Mouse (Mus musculus): ENCODE data around the gene Mettl1. TPM values are rescaled to one million over a fixed set of nuclear protein-coding genes. Genes with fewer than 3 reads are reported as not detected.
"Not testable (repeated sequence)": the region's sequence is repeated elsewhere in the genome, so short reads cannot be mapped to it uniquely, and the experiment has no call there.

The Mettl1 gene
- polyA plus RNA-seq, 2 experiments from 2014 or later, result 29.9 to 30.2 TPM

- peak; percentile 14 for ATAC-seq
Observed at GRCm38 (mm10) chr10:127069281-127070189, 28.3 kb downstream of the Mettl1 start.

- peak; percentile 77 for ATAC-seq
Observed at GRCm38 (mm10) chr10:127070190-127071121, 29.2 kb downstream of the Mettl1 start, which contains the start of gene Tspan31. TSS of gene Tspan31 (minus strand) at chr10:127070264.

GRCm38 (mm10) chr10:127071203-127071602, 30.0 kb downstream of the Mettl1 start:
- ATAC-seq, result no peak

GRCm38 (mm10) chr10:127072270-127072669, 31.1 kb downstream of the Mettl1 start:
- ATAC-seq, result not testable (repeated sequence)

GRCm38 (mm10) chr10:127072969-127073368, 31.8 kb downstream of the Mettl1 start:
- ATAC-seq, result not testable (repeated sequence)

- ATAC-seq, result no peak
Observed at GRCm38 (mm10) chr10:127073981-127074380, 32.8 kb downstream of the Mettl1 start.

DNA sequence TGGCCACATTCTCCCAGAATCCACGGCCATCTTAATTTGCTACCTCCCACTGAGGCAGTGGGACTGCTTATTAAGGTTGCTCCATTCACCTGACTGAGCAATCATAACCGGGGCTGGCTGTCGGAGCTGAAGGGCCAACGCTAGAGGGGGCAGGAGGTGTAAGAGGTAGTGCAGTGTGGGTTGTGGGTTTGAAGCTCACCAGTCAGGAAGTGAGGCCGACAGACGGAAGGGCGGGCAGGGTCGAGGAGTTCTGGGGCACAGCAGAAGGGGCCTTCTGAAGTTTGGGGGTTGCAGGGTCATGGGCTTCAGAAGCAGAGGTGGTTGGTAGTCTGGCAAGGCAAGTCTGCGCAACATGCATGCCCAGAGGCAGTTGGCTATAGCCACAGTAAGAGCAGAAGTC, 33.9 kb downstream of the Mettl1 start, which contains the start of gene Agap2:
TSS of gene Agap2 (plus strand) at position 205 of the 400 bp plus-strand sequence.
- ATAC-seq, result peak; percentile 85

DNA sequence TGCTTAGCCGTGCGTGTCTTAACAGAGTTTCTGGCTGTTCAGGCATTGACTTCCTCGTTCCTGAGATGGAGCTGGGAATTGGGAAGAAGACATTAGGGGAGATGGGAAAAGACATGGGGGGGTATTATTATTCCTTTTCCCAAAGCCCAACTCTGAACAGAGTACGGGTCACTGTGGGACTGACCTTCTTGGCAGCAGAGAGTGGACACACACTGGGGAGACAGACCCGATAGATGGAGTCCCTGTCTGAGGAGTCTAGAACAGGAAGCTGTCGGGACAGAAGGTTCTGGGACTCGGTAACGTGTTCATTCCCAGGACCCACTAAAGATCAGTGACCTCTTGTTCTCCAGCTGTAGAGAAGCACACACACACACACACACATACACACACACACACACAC, 34.4 kb downstream of the Mettl1 start:
- ATAC-seq, result peak; percentile 5

DNA sequence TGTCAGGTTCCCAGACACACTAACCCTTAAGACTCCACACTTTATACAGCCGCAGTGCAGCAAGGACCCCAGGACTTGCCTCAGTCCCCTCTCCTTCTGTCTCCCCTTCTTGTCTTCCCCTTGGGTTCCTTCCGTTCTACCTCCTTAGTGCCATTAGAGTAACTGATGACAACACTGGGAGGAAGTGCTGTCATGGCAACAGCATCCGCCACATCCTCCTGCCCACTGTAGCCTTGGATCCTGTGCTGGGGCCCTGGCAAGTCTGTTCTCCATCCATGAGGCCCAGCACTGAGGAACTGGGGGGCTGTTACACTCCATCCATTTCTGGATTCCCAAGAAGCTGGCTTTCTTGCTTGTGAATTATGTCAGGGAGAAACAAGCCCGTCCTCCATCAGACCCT, 34.9 kb downstream of the Mettl1 start:
- peak; percentile 91 for ATAC-seq

DNA sequence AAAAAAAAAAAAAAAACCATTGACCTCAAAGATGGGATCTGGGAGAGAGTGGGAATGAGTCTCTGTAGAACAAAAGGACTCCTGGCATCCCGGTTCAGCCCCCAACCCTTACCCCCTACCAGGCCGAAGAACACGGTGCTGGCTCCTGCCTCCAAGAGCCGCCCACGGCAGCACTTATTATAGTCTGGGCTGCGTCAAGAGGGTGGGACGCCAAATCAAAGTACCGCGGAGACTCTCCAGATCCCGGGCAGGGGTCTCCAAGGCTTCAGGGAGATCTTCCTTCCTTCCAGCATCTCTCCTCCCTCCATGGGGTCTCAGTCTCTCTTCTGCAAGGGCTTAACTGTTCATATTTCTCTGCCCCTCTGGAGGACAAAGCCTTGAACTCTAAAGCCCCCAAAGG, 36.3 kb downstream of the Mettl1 start:
- ATAC-seq, result no peak

DNA sequence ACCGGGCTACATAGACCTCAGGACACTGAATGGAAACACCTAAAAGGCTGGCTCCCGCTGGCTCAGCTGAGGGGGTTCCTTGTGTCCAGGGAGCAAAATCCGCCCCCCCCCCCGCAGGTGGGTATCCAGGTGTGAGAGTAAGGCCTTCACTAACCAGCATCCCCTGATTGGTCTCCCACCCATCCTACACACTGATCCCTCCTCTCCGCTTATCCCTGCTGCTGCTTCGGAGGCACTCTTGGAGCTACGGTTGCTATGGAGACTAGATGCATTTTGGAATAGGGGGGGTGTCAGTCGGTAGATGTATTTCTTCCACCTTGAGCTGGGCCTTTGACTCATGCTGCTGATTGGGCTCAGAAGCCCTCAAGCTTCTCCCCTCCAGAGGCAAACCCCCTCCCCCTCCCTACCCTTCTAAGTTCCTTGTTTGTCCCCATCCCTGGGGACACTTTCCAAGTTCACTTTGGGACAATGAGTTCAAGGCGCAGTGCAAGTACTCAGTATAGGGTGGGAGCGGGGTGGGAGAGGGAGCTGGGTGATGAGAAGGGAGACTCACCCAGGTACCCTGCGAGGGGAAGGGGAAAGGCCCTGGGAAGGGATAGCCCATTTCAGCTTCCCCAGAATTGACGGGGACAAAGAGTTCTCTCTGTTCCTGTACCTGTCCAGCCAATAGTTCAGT, 36.9 kb downstream of the Mettl1 start:
- ATAC-seq, result no peak

DNA sequence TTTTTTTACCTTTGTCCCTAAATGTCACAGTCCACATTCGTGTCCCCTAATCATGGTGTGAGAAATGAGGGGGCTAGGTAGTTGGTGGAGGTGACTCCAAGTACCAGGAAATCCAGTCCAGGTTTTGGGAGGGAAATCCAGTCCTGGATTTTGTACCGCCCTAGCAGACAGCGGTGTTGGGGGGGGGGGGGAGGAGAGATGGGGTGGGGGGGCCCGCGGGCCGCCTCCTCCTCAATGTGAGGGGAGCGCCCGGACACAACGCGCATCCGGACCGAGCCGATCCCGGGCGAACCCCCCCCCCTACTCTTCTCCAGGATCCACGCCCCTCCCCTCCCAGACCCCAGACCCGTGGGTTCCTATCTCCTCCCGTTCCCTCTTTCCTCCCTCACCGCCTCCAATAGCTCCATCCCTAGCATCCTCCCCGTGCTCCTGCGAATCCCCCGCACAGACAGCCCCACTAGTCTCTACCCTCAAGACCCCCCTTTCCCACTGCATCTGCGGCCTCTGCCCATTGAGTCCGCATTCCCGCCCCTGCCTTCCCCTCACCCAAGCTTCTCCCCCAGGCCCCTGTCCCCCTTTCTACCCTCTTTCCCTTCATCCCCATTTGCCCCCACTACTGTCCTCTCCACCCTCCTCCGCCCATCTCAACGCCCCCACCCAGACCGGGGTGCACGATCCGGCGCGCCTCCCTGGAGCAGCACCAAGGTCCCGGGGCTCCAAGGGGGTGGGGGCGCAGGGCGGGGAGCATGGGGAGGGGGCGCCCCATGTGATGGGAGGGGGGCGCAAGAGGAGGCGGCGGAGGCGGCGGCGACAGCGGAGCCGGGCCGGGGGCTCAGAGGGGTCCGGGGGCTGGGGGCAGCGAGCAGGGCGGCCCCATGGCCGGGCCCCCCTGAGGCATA, 37.7 kb downstream of the Mettl1 start:
- no peak for ATAC-seq

DNA sequence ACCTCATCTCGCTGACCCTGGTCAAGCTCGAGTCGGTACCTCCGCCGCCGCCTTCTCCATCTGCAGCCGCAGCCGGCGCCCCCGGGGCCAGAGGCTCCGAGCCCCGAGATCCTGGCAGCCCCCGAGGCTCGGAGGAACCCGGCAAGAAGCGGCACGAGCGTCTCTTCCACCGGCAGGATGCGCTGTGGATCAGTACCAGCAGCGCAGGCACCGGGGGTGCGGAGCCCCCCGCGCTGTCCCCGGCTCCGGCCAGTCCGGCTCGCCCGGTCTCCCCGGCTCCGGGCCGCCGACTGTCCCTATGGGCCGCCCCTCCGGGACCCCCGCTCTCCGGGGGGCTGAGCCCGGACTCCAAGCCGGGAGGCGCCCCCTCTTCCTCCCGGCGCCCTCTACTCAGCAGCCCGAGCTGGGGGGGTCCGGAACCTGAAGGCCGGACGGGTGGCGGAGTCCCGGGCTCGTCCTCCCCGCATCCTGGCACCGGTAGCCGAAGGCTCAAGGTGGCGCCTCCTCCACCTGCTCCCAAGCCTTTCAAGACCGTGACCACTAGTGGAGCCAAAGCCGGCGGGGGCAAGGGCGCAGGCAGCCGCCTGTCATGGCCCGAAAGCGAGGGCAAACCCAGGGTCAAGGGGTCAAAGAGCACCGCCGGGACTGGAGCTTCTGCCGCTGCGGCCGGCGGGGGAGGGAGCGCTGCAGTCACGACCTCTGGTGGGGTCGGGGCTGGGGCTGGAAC, 38.6 kb downstream of the Mettl1 start:
- ATAC-seq, result no peak

DNA sequence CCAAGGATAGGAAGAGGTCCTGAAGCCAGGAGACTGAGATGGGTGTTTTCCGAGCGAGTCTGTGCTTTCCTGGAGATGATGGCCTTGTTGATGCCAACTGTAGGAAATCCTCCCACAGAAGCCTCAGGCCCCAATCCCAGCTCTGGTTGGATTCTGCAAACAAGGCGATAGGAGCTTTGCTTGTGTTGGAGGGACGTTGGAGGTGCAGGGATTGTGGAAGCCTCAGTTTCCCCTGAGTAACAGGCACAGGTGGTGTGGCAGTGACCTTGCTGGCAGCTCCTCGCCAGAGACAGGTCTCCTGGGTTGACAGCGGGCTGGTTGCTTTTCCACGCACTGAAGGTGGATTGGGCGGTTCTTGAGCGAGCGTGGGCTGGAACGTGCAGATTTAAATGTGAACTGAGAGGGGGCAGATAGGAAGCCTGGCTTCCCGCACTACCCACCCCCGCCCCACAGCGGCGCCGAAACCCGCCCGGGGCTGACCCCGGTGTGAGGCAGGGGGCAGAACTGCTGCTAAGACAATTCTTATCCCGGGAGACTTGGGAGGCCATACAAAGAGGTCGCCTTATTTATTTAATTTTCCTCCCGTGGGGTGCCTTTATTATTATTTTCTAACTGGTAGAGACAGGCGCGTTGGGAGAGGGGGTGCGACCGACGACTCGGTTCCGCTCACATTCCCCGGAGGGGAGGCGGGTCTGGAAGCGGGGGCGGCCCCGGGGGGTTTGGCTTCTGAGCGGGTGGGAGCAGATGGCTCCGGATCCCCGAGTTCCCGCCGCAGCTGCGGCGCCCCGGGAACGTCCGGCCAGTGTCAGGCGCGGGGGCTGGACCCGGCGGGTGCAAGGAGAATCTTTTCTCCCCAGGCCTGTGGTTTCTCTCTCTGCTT, 39.9 kb downstream of the Mettl1 start:
- ATAC-seq, result no peak

DNA sequence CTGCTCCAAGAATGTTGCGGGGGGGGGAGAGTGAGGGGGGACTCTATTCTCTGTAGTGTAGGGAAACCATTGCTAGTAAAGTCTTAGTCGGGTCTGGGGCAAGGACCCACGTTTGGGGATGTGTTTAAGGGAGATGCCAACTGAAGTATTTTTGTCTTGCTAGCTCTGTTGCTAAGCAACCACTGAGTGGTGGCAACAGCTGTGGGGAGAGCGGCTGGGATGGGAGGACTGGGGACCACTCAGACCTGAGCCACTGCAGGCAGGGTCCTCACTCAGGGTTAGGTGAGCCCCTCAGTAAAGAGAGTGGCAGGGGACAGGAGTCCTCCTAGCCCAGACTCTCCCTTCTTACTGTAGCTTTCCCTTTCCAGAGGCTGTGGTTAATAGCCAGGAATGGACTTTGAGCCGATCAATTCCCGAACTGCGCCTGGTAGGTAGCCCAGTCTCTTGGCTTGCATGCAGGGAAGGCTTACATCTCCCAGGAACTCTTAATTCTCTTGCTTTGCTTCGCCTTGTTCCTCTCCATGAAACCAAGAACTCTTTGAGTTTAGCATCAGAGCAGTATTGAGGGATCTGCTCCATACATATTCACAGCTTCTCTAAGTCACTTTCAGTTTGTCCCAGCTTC, 40.9 kb downstream of the Mettl1 start:
- no peak for ATAC-seq

DNA sequence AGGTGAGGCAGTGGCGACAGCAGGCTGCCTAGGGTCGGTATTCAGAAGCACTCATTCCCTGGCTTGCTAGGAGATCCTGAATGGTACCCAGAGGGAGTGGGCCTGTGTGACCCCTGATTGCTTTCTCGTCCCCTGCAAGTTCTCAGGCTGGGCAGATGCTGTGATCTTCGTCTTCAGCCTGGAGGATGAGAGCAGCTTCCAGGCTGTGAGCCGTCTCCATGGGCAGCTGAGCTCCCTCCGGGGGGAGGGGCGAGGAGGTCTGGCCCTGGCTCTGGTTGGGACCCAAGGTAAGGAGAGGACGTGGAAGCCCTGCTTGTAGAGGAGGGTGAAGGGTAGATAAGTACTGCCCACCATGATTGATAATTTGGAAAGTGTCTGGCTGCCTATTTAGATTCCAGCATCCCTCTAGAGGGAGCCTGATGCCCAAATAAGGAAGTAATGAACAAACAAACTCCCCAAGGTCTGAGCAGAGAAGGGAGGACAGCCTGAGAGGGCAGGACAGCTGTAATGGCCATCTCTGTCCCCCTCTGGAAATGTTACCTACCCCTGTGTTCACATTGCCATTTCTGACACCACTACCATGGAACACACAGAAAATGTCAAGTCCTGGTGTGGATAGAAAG, 42.2 kb downstream of the Mettl1 start:
- ATAC-seq, result no peak

GRCm38 (mm10) chr10:127083915-127084306, 42.7 kb downstream of the Mettl1 start:
- ATAC-seq, result no peak

DNA sequence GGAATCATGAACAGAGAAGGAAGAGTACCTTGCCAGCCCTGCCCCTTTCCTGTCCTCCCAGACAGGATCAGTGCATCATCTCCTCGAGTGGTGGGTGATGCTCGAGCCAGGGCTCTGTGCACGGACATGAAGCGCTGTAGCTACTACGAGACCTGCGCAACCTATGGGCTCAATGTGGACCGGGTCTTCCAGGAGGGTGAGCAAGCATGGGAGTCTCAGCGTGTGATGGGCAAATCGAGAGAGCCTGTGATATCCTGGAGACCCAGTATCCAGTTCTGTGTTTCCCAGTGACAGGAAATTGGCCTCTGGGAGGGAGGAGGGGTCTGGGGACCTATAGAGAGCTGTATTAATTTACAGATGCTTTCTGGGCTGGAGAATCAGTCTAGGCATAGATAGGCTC, 43.8 kb downstream of the Mettl1 start:
- no peak for ATAC-seq

DNA sequence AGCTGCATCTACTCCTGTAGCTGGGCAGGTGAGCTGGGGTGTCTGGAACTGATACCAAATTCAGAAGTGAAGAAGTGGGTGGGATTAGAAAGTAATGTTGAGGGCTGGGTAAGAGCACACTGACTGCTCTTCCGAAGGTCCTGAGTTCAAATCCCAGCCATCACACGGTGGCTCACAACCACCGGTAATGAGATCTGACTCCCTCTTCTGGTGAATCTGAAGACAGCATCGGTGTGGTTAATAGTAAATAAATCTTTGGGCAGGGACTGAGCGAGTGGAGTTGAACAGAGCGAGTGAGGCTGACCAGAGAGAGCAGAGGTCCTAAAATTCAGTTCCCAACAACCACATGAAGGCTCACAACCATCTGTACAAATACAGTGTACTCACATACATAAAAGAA, 44.4 kb downstream of the Mettl1 start:
- no peak for ATAC-seq
